Mouse (Mus musculus) intestine, embryonic 16.5 days (tissue): ENCODE data around the gene Uqcrc1. TPM values are rescaled to one million over a fixed set of nuclear protein-coding genes. Genes with fewer than 3 reads are reported as not detected.

Experiments used
- ATAC-seq: fragments of 200-750 bp; cut with Nextera tagmentation; 2 replicates; pipeline ENCODE4 v1.8.0; 2017; ENCODE audit warnings: moderate TSS enrichment, moderate library complexity
- H3K27ac ChIP-seq: fragments of 300-500 bp; sonication (generic); 2 replicates; pipeline ENCODE4 v1.5.1; 2014; ENCODE audit warnings: mild to moderate bottlenecking, low read length
- H3K27me3 ChIP-seq: fragments of 300-500 bp; sonication (generic); replicated peaks from 2 replicates; pipeline ENCODE4 v1.6.1; 2014; ENCODE audit warnings: low read length, control low read depth, mixed read lengths; ENCODE audit not compliant: control insufficient read depth, insufficient read depth
- H3K36me3 ChIP-seq: fragments of 300-500 bp; sonication (generic); 2 replicates; pipeline ENCODE4 v1.6.1; 2014; ENCODE audit warnings: low read length, control low read depth; ENCODE audit not compliant: control insufficient read depth, insufficient read depth
- H3K4me1 ChIP-seq: fragments of 300-500 bp; sonication (generic); 2 replicates; pipeline ENCODE4 v1.6.1; 2014; ENCODE audit warnings: low read length, control low read depth, mixed read lengths; ENCODE audit not compliant: control insufficient read depth, insufficient read depth
- H3K4me2 ChIP-seq: fragments of 300-500 bp; sonication (generic); 2 replicates; pipeline ENCODE4 v1.6.1; 2014; ENCODE audit warnings: low read depth, low read length, control low read depth
- H3K4me3 ChIP-seq: fragments of 300-500 bp; sonication (generic); 2 replicates; pipeline ENCODE4 v1.5.1; 2014; ENCODE audit warnings: mild to moderate bottlenecking, low read length
- H3K9ac ChIP-seq: fragments of 300-500 bp; sonication (generic); 2 replicates; pipeline ENCODE4 v1.6.1; 2014; ENCODE audit warnings: low read depth, low read length
- H3K9me3 ChIP-seq: fragments of 300-500 bp; sonication (generic); 2 replicates; pipeline ENCODE4 v1.6.1; 2016; ENCODE audit warnings: low read length, control low read depth; ENCODE audit not compliant: control insufficient read depth
- WGBS: fragments of 180-500 bp; shearing (Covaris S2); extraction: QIAGEN DNeasy Blood & Tissue Kit; methylation state at CpG from one replicate; pipeline ENCODE4 v1.1.7; 2014; 5-methylcytosine and 5-hydroxymethylcytosine counted together
- polyA plus RNA-seq: library from polyadenylated mRNA; unstranded; fragments of >200 nt; fragmentation: Nextera tagmentation; extraction: Ambion mirVana; gene quantifications from 2 replicates; pipeline ENCODE4 v1.2.1, GENCODE M21; 2015

Uqcrc1 gene
- polyA plus RNA-seq, 1 experiment from 2014 or later: 730 TPM

DNA sequence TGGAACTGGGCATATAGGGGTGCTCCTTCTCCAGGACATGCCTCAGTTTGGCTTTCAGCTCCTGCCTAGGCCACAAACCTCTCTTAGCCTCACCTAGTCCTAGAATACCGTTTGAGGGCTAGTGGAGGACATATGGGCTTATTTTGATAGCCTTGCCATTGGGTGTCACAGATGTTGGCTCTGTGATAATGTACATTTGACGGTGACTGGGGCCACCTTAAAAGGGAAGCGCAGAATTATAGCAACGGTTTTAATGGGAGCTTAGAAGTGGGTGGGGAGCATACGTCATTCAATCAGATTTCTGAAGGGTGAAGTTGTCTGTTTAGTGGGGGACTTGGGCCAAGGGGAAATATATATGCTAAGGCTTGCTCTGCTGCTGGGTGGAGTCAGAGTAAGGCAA, 9.2 kb downstream of the Uqcrc1 start:
- Histone ChIP-seq H3K27me3 (no peaks in the 10 kb centered on the region), H3K36me3 (peaks cover 37% of the 10 kb centered on the region), H3K9ac (no peak overlapping the region), H3K4me3 (no peak overlapping the region), H3K4me2 (no peak overlapping the region), H3K4me1 (0 out of 2 replicates have a peak, but pooled peaks cover 3% of the 10 kb centered on the region), H3K27ac (no peak overlapping the region), H3K9me3 (no peaks in the 10 kb centered on the region)
- ATAC-seq: no peak
- WGBS: 88% methylated on average over 5 of the region's 5 CpGs

DNA sequence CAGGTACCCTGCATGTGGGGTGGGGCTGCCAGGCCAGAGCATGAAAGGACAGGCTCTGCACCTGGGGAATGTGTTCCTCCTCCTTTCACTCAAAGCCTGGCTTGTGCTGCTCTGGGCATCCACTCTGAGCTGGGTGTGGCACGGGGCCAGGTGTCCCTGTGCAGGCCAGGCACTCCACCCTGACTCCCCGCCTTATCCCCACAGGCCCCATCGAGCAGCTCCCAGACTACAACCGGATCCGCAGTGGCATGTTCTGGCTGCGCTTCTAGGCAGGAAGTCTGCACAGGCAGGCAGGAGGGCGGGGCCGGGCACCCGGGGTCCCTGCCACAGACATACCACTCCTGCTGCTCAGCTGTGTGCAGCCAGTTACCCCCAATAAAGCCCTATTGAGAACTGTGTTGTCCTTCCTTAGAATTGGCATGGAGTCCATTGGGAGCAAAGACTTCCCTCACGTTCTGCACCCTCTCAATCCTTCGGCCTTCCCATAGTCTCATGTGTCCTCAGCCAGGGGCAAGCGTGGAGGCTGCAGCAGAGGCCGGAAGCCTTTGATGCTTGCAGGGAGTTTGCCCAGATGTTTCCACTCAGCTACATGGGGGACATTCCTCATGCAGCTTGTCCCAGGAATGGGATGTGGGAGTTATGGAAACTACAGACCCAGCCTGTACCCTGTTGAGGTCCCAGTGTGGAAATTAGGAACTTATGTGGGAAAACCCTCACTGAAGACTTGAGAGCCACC, 13.0 kb downstream of the Uqcrc1 start:
- H3K4me2 ChIP-seq: no peak overlapping the region

GRCm38 (mm10) chr9:108949967-108950728, 13.7 kb downstream of the Uqcrc1 start:
- Histone ChIP-seq H3K4me3 (no peak overlapping the region), H3K36me3 (peaks cover 28% of the 10 kb centered on the region), H3K4me1 (0 out of 2 replicates have a peak, but pooled peaks cover 3% of the 10 kb centered on the region), H3K27me3 (peaks cover 15% of the 10 kb centered on the region), H3K27ac (no peak overlapping the region), H3K9ac (no peak overlapping the region), H3K9me3 (no peaks in the 10 kb centered on the region), H3K4me2 (no peak overlapping the region)
- WGBS: 86% methylated on average over 9 of the region's 9 CpGs
- ATAC-seq: no peak

More for the DNA sequence above, 13.0 kb downstream of the Uqcrc1 start:
- Histone ChIP-seq H3K27ac (no peak overlapping the region), H3K36me3 (peaks cover 28% of the 10 kb centered on the region), H3K4me3 (no peak overlapping the region), H3K9ac (no peak overlapping the region), H3K9me3 (no peaks in the 10 kb centered on the region), H3K4me1 (0 out of 2 replicates have a peak, but pooled peaks cover 3% of the 10 kb centered on the region), H3K27me3 (peaks cover 15% of the 10 kb centered on the region)
- ATAC-seq: peak; percentile 70
- WGBS: 67% methylated on average over 13 of the region's 13 CpGs

GRCm38 (mm10) chr9:108953081-108953636, 16.7 kb downstream of the Uqcrc1 start, which contains the start of gene Col7a1:
Gene Col7a1 (plus strand): TSS chr9:108953586.
- Histone ChIP-seq H3K4me1 (0 out of 2 replicates have a peak, but pooled peaks cover 3% of the 10 kb centered on the region), H3K36me3 (peaks cover 16% of the 10 kb centered on the region), H3K9ac (peak within 1 kb of the TSS; percentile 32; the same call in 1 of the 2 replicates), H3K4me3 (peak within 1 kb of the TSS; percentile 25), H3K9me3 (no peaks in the 10 kb centered on the region), H3K4me2 (peak within 1 kb of the TSS; percentile 43; the same call in 1 of the 2 replicates), H3K27ac (no peak within 1 kb of the TSS), H3K27me3 (peaks cover 15% of the 10 kb centered on the region)
- WGBS: 10% methylated on average over 15 of the region's 15 CpGs
- ATAC-seq: no peak

DNA sequence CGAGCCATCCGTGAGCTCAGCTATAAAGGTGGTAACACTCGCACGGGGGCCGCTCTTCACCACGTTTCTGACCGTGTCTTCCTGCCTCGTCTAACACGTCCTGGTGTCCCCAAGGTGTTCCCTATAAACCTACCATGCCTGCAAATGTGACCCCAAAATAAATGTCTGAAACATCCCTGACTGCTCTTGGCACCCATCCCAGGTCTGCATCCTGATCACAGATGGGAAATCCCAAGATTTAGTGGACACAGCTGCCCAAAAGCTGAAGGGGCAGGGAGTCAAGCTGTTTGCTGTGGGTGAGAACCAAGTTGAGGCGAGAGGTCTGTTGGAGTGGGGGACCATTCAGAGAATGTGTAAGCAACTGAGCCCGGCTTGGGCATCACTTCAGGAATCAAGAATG, 18.8 kb downstream of the Uqcrc1 start:
- no peaks in the 10 kb centered on the region for H3K9me3 ChIP-seq
- no peak overlapping the region for H3K27ac ChIP-seq
- no peak overlapping the region for H3K9ac ChIP-seq
- no peak for ATAC-seq
- no peaks in the 10 kb centered on the region for H3K4me1 ChIP-seq
- 0 out of 2 replicates have a peak, but pooled peaks cover under 1% of the 10 kb centered on the region for H3K36me3 ChIP-seq
- no peak overlapping the region for H3K4me3 ChIP-seq
- H3K4me2 ChIP-seq: no peak overlapping the region
- peaks cover 15% of the 10 kb centered on the region for H3K27me3 ChIP-seq
- 85% methylated on average over 11 of the region's 11 CpGs for WGBS

DNA sequence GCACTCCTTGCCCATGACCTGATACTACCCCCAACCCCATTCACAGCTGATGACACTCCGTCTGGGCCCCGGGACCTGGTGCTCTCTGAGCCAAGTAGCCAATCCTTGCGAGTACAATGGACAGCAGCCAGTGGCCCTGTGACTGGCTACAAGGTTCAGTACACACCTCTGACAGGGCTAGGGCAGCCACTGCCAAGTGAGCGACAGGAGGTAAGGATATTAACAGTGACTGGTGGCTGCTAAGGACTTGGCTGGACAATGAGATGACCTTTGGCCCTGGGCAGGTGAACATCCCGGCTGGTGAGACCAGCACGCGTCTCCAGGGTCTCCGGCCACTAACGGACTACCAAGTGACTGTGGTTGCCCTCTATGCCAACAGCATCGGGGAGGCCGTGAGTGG, 19.4 kb downstream of the Uqcrc1 start:
- Histone ChIP-seq H3K9me3 (no peaks in the 10 kb centered on the region), H3K4me3 (no peak overlapping the region), H3K36me3 (no peaks in the 10 kb centered on the region), H3K27me3 (peaks cover 15% of the 10 kb centered on the region), H3K4me1 (no peaks in the 10 kb centered on the region), H3K4me2 (no peak overlapping the region), H3K27ac (no peak overlapping the region), H3K9ac (no peak overlapping the region)
- ATAC-seq: no peak
- WGBS: 86% methylated on average over 11 of the region's 11 CpGs

GRCm38 (mm10) chr9:108963577-108963976, 27.1 kb downstream of the Uqcrc1 start:
- no peaks in the 10 kb centered on the region for H3K36me3 ChIP-seq
- no peaks in the 10 kb centered on the region for H3K9me3 ChIP-seq
- H3K4me3 ChIP-seq: no peak overlapping the region
- WGBS: 72% methylated on average over 3 of the region's 3 CpGs
- no peaks in the 10 kb centered on the region for H3K27me3 ChIP-seq
- no peak overlapping the region for H3K9ac ChIP-seq
- ATAC-seq: no peak
- H3K4me1 ChIP-seq: no peaks in the 10 kb centered on the region
- no peak overlapping the region for H3K4me2 ChIP-seq
- no peak overlapping the region for H3K27ac ChIP-seq

GRCm38 (mm10) chr9:108964338-108964737, 27.9 kb downstream of the Uqcrc1 start:
- H3K36me3 ChIP-seq: no peaks in the 10 kb centered on the region
- peak; percentile 68; the same call in 1 of the 2 replicates for ATAC-seq
- H3K9ac ChIP-seq: no peak overlapping the region
- H3K4me2 ChIP-seq: no peak overlapping the region
- no peaks in the 10 kb centered on the region for H3K27me3 ChIP-seq
- no peak overlapping the region for H3K27ac ChIP-seq
- H3K4me1 ChIP-seq: no peaks in the 10 kb centered on the region
- no peaks in the 10 kb centered on the region for H3K9me3 ChIP-seq
- WGBS: 69% methylated on average over 6 of the region's 6 CpGs
- H3K4me3 ChIP-seq: no peak overlapping the region

DNA sequence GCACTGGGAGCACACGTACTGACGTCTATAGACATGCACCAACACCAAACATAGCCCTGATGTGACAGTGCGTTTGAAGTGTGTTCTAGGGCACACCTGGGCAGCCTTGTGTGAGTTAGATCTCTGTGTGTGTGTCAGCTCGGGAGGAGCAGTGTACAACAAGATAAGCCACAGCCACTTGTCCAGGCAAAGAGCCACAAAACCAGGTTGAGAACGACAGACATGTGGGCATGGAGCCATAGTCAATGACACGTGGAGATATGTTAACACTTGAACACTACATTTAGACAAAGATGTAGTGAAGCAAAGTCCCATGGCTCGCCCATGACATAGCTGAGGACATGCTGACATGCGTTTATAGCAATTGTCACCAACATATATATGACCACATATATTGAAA, 34.2 kb downstream of the Uqcrc1 start:
- WGBS: 81% methylated on average over 8 of the region's 8 CpGs
- no peak for ATAC-seq
- no peaks in the 10 kb centered on the region for H3K36me3 ChIP-seq
- no peaks in the 10 kb centered on the region for H3K4me1 ChIP-seq
- no peak overlapping the region for H3K4me3 ChIP-seq
- H3K9ac ChIP-seq: no peak overlapping the region
- H3K9me3 ChIP-seq: no peaks in the 10 kb centered on the region
- H3K27me3 ChIP-seq: no peaks in the 10 kb centered on the region
- H3K27ac ChIP-seq: no peak overlapping the region
- no peak overlapping the region for H3K4me2 ChIP-seq
